Mouse (Mus musculus): ENCODE data around the gene 1700008O03Rik.

1700008O03Rik gene

DNA sequence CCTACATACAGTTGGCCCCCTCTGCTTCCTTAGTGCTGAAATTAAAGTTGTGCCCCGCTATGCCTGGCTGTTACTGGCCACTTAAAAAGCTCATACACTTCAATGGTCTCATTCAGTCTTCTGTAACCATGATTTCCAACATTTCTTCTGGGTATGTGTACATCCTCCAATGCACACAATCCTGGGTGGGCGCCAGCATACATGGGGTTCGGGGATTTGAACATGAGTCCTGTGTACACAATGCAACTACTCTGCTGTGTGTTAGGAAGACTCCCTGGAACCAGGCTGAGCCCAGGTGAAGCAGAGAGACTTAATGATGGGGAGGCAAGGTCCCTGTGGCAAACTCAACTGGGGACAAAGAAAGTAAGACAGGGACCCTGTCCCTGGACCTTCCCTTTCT, 9.8 kb downstream of the 1700008O03Rik start:
- no peak for DNase-seq (ENCODE audit: extremely low spot score, low spot score)

DNA sequence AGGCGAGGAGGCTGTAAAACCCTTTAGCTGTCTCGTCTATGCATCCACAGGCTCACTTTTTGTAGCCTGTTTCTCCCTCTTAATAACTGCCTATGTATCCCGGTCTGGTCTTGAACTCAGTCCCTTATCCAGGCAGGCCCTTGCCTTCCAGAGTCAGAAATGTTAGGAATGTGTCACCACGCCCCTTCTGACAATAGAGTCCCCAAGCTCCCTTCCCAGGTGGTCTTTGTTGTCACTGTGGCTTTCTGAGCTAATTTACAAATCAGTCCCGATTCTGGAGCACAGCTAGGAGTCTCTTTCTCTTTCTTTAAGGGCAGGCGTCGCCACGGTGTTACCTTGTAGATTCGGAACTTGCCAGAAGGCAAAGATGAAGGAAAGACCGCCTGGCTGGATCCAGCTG, 10.4 kb downstream of the 1700008O03Rik start:
- DNase-seq (ENCODE audit: extremely low spot score, low spot score) = no peak

DNA sequence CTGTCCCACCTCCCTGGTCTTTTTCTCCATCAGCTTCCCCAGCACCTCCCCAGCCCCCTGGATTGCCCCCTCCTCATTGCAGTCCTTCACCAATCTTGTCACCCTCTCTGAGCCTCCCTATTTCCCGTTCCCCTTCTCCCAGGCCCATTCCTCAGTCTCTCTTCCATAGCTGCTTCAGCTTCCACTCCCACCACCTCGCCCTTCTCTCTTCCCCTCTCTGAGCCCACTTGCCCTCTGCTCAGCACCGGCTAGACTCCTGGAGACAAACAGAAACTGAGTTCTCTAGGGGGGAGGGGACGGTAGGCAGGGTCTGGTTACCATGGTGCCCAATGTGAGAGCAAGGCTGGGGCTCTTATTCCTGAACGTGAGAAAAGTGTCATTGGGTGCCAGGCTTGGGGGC, 10.9 kb downstream of the 1700008O03Rik start:
- DNase-seq (ENCODE audit: extremely low spot score, low spot score) = peak; percentile 55

DNA sequence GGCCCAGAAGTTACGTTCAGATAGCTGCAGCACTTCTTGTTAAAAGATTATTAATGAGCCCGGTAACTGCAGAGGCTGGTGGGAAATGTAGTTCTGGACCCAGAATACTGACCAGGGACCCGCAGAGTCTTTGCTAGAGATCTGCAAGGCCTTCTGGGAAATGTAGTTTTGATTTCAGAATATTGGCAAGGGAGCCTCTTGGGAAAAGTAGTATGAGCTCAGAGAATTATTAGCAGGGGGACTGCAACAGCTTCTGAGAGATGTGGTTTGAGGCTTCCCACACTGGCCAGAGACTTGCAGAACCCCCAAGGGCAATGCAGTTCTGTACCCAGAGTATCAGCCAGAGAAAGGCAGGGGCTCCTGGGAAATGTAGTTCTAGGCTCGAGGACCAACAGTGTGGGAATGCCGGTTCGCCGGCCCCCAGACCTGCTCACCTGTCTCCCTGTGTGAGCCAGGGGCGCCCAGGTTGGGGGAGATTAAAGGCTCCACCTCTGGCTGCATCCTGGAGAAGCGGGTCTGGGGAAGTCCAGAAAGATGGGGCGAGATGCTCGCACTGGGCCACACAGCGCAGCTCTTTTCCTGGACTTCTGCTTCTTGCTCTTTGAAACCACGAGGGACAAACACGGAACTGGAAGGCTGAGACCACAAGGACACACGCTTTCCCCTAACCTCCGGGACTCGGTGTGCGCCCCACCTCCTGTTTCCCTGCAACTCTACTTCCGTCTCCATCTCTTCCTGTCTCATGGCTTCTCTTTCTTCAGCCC, 11.5 kb downstream of the 1700008O03Rik start:
- DNase-seq (ENCODE audit: extremely low spot score, low spot score) = peak; percentile 84

DNA sequence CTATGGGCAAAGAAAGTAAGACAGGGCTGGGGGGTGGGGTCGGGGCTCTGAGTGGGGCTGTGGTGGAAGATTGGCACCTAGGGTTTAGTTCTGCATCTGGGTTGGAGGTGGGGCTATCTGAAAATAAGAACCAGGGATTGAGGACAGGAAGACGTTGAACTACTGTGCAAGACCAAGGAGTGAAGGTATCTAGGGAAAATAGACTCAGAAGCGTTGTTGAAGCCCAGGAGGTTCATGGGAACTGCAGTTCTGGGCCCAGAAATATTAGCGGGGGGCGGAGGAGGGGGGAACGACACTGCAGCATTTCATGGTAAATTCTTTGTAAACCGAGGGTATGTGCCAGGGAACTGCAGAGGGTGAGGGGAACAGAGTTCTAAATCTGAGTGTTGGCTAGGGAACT, 12.2 kb downstream of the 1700008O03Rik start:
- DNase-seq (ENCODE audit: extremely low spot score, low spot score) = no peak

DNA sequence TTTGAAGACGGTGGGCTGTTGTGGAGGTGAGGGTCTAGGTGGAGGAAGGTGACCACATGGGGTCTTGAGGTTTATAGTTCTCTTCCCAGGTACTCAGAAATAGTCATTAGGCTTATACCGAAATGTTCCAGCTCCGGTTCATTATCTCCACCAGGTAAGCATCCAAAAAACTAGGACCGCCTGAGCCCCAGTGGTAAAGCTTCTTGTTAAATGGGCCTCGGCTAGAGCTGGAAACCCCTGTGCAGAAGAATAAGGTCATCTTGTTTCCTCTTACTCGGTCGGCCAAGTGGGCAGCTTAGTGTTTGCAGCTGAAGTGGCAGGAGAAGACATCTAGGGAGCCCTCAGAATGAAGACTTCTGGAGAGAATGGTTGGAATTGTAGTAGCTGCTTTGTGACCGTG, 12.9 kb downstream of the 1700008O03Rik start:
- no peak for DNase-seq (ENCODE audit: extremely low spot score, low spot score)

DNA sequence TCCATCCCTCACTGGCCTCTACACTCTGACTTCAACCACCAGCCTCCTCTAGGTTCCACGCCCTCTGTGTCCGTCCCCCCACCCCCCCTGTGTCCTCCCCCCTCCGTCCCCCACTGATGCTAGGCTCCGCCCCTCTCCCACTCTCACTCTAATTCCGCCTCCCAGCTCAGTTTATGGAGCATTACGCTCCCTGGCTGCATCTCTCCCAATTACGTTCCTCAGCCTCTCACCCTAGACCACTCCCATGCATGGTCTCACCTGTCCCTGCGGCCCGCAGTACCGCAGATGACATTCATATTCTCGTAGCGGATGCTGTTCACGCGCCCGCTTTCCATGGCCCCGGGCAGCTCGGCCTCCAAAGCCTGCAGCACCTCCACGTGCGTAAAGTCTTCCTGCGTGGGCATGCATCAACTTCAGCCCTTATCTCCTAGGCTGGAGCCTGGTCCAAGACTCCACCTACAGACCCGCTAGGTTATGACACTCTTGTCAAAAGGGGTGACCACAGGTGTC, 24.8 kb downstream of the 1700008O03Rik start:
- DNase-seq (ENCODE audit: extremely low spot score, low spot score) = no peak

DNA sequence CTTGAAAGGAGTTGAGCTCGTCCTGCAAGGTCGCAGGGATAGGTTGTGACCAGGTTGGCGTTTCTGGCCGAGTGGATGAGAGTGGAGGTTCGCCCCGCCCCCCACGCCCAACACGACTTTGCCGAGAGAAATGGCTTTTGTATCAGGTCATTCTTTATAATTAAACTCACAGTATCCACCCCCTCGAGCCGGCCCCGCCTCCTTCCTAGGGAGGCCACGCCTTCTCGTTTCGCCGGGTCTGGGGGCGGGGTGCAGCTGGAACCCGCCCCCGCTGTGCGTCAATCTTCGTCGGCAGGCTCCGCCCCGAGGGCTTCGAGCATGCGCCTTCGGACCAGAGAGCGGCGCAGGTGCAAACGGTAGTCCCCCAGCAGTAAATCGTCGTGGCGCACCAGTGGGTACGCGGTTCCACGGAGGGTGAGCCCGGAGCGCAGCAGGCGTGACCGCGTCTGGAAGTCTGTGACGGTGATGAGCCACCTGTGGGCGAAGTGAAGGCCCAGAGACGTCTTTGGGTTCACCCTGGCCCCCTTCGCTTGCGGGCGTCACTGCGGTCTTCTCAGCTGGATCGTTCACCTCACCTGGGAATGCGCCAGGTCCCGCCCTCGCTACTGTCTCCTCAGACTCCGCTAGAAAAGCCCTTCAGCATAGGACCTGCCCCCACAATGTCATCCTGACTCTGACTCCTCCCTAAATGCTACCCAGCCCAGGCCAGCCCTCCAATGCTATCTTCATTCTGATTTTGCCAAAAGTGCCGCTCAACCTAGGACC, 25.5 kb downstream of the 1700008O03Rik start:
- DNase-seq (ENCODE audit: extremely low spot score, low spot score) = peak; percentile 94

DNA sequence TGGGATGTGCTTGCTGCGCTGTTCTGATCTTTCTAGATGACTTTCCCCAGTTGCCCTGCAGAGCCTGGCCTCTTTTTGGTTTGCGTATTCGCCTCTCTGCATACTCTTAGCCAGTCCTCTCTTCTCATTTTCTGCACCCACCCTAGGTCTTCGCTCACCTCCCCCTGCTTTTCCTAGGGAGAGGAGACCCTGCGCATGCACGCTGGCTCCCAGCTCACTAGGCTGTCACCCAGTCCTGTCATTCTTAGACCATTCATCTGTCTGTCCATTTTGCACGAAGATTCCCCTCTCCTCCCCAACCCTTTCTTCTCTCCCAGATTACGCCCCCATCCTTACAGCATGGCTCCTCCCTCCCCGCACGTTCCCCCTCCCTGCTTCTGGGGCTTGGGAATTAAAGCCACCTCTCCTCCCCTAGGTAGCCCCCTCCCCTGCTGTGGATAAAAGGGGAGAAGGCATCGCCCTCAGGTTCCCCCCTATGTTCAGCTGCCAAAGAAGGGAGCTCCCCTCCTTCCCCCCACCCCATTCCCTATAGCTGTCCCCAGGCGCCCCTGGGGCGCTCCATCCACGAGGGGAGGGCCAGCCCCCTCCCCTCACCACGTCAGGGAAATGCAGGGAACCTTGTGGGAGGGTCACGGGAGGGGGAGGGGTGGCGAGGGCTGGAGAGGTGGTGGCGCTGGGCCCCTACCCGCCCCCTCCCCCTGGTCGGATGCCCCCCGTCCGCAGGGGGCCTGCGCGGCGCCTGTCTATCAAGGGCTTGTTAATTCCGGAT, 26.6 kb downstream of the 1700008O03Rik start:
- DNase-seq (ENCODE audit: extremely low spot score, low spot score) = peak; percentile 37

DNA sequence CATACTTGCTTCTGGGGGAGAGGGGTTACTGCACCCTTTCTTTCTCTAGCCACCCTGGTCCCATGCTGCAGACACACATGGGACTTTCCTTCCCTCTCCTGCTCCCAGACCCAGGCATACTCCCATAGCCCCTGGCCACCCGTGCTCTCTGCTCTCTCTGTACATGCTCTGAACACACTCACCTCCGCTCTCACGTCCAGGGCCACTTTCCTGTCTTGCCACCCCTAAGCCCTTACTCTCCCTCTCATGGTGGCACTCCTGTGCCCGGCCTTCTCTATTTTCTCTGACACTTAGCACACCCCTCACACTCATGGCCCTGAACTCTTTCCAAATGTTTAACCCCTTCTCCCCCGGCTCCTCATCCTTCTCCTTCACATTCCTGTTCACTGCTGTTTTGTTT, 27.6 kb downstream of the 1700008O03Rik start:
- DNase-seq (ENCODE audit: extremely low spot score, low spot score) = peak; percentile 30

DNA sequence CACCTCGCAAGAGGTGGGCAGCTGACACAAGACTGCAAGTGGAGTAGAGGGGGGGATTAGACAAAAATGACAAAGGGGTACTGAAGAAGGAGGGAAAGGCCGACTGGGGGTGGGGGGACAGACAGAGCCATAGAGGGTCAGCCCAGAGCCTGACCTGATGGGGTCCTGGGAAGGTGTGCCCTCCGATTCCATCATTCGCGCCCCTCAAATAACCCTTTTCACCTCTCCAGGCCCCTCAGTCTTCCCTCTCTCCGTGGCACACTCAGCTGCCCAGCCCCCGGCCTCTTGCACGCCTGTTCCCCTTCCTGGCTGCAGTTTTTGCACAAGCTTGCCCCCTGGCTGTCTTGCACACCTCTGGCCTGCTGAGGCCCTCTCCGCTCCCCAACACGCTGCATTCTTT, 28.1 kb downstream of the 1700008O03Rik start:
- peak; percentile 19 for DNase-seq (ENCODE audit: extremely low spot score, low spot score)

DNA sequence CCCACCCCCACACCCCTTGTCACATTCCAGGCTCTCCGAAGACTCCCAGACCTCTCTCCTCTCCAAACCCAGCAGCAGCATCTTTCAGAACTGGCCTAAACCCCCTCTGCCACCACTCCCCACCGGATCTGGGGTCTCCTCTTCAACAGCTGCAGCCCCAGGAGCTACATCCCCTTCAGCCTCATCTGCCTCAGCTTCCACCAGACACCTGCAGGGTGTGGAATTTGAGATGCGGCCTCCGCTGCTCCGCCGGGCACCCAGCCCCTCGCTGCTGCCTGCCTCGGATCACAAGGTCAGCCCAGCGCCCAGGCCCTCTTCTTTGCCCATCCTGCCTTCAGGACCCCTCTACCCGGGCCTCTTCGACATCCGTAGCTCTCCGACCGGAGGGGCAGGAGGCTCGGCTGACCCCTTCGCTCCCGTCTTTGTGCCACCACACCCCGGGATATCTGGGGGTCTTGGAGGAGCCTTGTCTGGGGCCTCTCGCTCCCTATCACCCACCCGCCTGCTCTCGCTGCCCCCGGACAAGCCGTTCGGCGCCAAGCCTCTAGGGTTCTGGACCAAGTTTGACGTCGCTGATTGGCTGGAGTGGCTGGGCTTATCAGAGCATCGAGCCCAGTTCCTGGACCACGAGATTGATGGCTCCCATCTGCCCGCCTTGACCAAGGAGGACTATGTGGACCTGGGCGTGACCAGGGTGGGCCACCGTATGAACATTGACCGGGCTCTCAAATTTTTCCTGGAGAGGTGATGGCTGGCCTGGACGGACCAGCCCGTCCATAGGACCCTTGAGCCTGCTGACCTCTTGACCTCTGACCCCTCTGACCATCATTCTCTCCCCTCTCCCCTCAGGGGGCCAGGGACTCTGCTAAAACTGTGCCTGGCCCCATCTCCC, 28.8 kb downstream of the 1700008O03Rik start:
- peak; percentile 60 for DNase-seq (ENCODE audit: extremely low spot score, low spot score)

DNA sequence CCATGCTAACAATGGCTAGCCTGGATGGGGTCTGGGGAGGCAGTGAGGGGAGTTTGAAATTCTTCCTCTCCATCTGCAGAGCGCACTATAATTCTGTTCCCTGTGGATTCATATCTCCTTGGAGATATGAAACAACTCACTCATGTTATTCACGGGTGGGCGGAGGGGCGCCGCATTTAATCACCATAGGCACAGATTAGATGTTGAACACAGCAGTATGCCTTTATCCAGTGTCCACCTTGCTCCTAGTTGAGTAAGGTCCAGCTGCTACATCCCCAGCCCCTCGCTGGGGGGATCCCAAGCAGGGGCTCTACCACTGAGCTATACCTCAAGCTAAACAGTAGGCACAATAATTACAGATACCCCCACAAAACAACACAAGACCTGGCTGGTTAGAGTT, 30.2 kb downstream of the 1700008O03Rik start:
- DNase-seq (ENCODE audit: extremely low spot score, low spot score) = no peak

DNA sequence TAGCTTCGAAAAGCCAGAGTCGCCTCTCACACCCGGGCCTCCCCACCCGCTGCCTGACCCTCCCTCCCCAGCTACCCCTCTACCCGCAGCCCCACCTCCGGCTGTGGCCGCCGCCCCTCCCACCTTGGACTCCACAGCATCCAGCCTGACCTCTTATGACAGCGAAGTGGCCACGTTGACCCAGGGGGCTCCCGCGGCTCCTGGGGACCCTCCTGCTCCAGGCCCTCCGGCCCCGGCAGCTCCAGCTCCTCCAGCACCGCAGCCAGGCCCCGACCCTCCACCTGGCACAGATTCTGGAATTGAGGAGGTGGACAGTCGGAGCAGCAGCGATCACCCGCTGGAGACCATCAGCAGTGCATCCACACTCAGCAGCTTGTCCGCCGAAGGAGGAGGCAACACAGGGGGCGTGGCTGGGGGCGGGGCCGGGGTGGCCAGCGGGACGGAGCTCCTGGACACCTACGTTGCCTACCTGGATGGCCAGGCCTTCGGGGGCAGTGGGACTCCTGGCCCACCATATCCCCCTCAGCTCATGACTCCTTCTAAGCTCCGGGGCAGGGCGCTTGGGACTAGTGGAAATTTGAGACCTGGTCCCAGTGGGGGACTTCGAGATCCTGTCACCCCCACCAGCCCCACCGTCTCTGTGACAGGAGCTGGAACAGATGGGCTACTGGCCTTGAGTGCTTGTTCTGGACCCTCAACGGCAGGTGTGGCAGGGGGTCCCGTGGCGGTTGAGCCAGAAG, 31.8 kb downstream of the 1700008O03Rik start:
- peak; percentile 59 for DNase-seq (ENCODE audit: extremely low spot score, low spot score)

DNA sequence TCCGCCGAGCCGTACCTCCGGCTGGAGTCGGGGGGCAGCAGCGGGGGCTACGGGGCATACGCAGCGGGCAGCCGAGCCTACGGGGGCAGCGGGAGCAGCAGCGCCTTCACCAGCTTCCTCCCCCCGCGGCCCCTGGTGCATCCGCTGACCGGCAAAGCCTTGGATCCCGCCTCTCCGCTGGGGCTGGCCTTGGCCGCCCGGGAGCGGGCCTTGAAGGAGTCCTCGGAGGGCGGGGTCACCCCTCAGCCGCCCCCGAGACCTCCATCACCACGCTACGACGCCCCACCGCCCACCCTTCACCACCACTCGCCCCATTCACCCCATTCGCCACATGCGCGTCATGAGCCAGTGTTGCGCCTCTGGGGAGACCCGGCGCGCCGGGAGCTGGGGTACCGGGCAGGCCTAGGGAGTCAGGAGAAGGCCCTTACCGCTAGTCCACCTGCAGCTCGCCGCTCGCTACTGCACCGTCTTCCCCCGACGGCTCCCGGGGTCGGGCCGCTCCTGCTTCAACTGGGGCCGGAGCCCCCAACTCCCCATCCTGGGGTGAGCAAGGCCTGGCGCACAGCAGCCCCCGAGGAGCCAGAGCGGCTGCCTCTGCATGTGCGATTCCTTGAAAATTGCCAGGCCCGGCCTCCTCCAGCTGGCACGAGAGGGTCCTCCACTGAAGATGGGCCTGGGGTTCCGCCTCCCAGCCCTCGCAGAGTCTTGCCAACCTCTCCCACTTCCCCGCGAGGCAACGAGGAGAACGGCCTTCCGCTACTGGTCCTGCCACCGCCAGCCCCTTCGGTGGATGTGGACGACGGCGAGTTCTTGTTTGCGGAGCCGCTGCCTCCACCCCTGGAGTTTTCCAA, 32.6 kb downstream of the 1700008O03Rik start:
- peak; percentile 49 for DNase-seq (ENCODE audit: extremely low spot score, low spot score)

DNA sequence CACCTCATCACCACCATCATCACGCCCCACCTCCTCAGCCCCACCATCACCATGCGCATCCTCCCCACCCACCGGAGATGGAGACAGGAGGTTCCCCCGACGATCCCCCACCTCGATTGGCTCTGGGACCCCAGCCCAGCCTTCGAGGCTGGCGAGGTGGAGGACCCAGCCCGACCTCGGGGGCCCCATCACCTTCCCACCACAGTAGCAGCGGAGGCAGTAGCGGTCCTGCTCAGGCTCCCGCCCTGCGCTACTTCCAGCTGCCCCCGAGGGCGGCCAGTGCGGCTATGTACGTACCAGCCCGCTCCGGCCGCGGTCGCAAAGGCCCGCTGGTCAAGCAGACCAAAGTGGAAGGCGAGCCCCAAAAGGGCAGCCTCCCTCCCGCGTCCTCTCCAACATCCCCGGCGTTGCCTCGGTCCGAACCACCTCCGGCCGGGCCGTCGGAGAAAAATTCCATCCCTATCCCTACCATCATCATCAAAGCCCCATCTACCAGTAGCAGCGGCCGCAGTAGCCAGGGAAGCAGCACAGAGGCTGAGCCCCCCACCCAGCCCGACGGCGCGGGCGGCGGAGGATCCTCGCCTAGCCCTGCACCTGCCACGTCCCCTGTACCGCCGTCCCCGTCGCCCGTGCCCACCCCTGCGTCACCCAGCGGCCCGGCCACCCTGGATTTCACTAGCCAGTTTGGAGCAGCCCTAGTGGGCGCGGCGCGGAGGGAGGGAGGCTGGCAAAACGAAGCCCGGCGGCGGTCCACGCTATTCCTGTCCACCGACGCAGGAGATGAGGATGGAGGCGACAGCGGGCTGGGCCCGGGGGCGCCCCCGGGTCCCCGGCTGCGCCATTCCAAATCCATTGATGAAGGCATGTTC, 33.5 kb downstream of the 1700008O03Rik start:
- peak; percentile 36 for DNase-seq (ENCODE audit: extremely low spot score, low spot score)

DNA sequence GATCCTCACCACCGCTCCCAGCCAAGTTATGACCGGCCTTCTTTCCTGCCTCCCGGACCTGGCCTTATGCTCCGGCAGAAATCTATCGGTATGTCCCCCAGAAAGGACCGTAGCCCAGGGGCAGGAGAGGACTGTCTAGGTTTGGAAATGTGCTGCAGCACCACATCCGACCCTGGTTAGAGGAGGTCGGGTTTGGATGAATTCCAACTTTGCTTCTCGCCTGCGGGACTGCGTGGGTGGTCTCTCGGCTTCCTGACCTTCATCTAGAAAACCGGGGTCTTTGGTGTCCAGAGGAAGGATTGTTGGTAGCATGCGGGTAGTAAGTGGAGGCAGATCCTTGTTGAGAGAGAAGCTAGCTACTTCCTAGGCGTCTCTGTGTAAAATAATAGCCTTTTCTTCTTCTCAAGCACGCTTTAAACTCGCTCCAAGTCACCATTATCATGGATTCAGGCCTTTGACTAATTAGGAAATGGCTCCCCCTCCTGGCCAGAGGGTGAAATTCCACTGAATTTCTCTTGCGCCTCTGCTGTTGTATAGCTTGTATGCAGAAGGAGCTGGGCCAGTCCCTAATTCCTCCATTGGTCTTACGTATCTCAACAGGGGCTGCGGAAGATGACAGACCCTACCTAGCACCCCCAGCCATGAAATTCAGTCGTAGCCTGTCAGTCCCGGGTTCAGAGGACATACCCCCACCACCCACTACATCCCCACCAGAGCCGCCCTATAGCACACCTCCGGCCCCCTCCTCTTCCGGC, 34.5 kb downstream of the 1700008O03Rik start:
- DNase-seq (ENCODE audit: extremely low spot score, low spot score) = peak; percentile 89

Data from neural tube, embryonic 10.5 days (tissue).